1 mouse cellular context compared by ENCODE assay signal in genomic region chr15:102097991-102098555, GRCm38 (mm10).
TF ChIP-seq lines count a peak whose summit lies in the region.

No protein-coding gene starts in this region.

TF ChIP-seq in CH12.LX, 34 proteins besides CTCF, POLR2A, EP300 and RAD21:
- TF ChIP-seq POLR2AphosphoS2 (IDR thresholded peaks at IDR 0.05; ENCODE audit: low read depth, low read length) (peak; percentile 94), NRF1 (IDR thresholded peaks at IDR 0.05; ENCODE audit: low read depth, low read length) (no peak)
